Mouse (Mus musculus): ENCODE measurements around the gene Furin. TPM values are rescaled to one million over a fixed set of nuclear protein-coding genes. Genes with fewer than 3 reads are reported as not detected.

The Furin gene
- polyA plus RNA-seq, 1 experiment = 35.7 TPM

- no peak for TF ChIP-seq CTCF (IDR thresholded peaks at IDR 0.05; ENCODE audit: extremely low read depth, insufficient read depth, insufficient read length, insufficient replicate concordance)
- no peak for TF ChIP-seq POLR2A (IDR thresholded peaks at IDR 0.05; ENCODE audit: low read depth, low read length)
- H3K4me1 ChIP-seq (ENCODE audit: control insufficient read depth, insufficient read depth, insufficient read length) = no peaks in the 10 kb centered on the region
- no peaks in the 10 kb centered on the region for H3K27me3 ChIP-seq (ENCODE audit: control insufficient read depth, insufficient read depth, low read length)
- H3K27ac ChIP-seq (ENCODE audit: insufficient read depth, low read length) = no peak overlapping the region
- WGBS = 93% methylated on average over 12 of the region's 12 CpGs
- no peaks in the 10 kb centered on the region for H3K36me3 ChIP-seq (ENCODE audit: control insufficient read depth, insufficient read depth, low read length)
- no peak overlapping the region for H3K4me3 ChIP-seq (ENCODE audit: extremely low read depth, insufficient read depth, insufficient read length)
- no peak for DNase-seq (ENCODE audit: low read depth in 1 of 2, low spot score in 2 of 2)
Measured at GRCm38 (mm10) chr7:80429661-80430060, 24.4 kb upstream of the Furin start.

GRCm38 (mm10) chr7:80427730-80428129, 22.5 kb upstream of the Furin start:
- Histone ChIP-seq H3K4me3 (ENCODE audit: extremely low read depth, insufficient read depth, insufficient read length) (no peak overlapping the region), H3K4me1 (ENCODE audit: control insufficient read depth, insufficient read depth, insufficient read length) (no peaks in the 10 kb centered on the region), H3K27me3 (ENCODE audit: control insufficient read depth, insufficient read depth, low read length) (no peaks in the 10 kb centered on the region), H3K36me3 (ENCODE audit: control insufficient read depth, insufficient read depth, low read length) (no peaks in the 10 kb centered on the region), H3K27ac (ENCODE audit: insufficient read depth, low read length) (no peak overlapping the region)
- TF ChIP-seq CTCF (IDR thresholded peaks at IDR 0.05; ENCODE audit: extremely low read depth, insufficient read depth, insufficient read length, insufficient replicate concordance) (no peak), POLR2A (IDR thresholded peaks at IDR 0.05; ENCODE audit: low read depth, low read length) (no peak)
- WGBS = 53% methylated on average over 5 of the region's 5 CpGs
- DNase-seq (ENCODE audit: low read depth in 1 of 2, low spot score in 2 of 2) = no peak

GRCm38 (mm10) chr7:80426363-80426762, 21.1 kb upstream of the Furin start:
- Histone ChIP-seq H3K36me3 (ENCODE audit: control insufficient read depth, insufficient read depth, low read length) (no peaks in the 10 kb centered on the region), H3K27me3 (ENCODE audit: control insufficient read depth, insufficient read depth, low read length) (no peaks in the 10 kb centered on the region), H3K4me1 (ENCODE audit: control insufficient read depth, insufficient read depth, insufficient read length) (no peaks in the 10 kb centered on the region), H3K27ac (ENCODE audit: insufficient read depth, low read length) (peak overlapping the region; percentile 40; the same call in 1 of the 2 replicates), H3K4me3 (ENCODE audit: extremely low read depth, insufficient read depth, insufficient read length) (no peak overlapping the region)
- TF ChIP-seq CTCF (IDR thresholded peaks at IDR 0.05; ENCODE audit: extremely low read depth, insufficient read depth, insufficient read length, insufficient replicate concordance) (no peak), POLR2A (IDR thresholded peaks at IDR 0.05; ENCODE audit: low read depth, low read length) (no peak)
- no peak for DNase-seq (ENCODE audit: low read depth in 1 of 2, low spot score in 2 of 2)
- 31% methylated on average over 7 of the region's 7 CpGs for WGBS

DNA sequence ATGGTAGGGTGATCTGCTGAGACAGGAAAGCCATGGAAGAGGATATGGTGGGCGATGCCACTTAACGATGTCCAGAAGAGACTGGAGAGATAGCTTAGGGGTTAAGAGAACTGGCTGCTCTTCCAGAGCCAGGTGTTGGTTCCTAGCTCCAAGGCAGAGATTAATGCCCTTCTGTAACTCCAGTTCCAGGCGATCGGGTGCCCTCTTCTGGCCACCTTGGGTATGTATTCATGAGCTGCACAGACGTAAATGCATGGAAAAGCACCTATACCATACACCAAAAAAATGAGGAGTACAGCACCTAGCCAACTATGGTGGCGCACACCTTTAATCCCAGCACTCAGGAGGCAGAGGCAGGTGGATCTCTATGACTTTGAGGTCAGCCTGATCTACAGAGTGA, 19.5 kb upstream of the Furin start:
- no peak overlapping the region for H3K4me3 ChIP-seq (ENCODE audit: extremely low read depth, insufficient read depth, insufficient read length)
- no peak for DNase-seq (ENCODE audit: low read depth in 1 of 2, low spot score in 2 of 2)
- H3K36me3 ChIP-seq (ENCODE audit: control insufficient read depth, insufficient read depth, low read length) = no peaks in the 10 kb centered on the region
- TF ChIP-seq POLR2A (IDR thresholded peaks at IDR 0.05; ENCODE audit: low read depth, low read length) (no peak), CTCF (IDR thresholded peaks at IDR 0.05; ENCODE audit: extremely low read depth, insufficient read depth, insufficient read length, insufficient replicate concordance) (no peak)
- 88% methylated on average over 6 of the region's 6 CpGs for WGBS
- H3K27ac ChIP-seq (ENCODE audit: insufficient read depth, low read length) = no peak overlapping the region
- no peaks in the 10 kb centered on the region for H3K4me1 ChIP-seq (ENCODE audit: control insufficient read depth, insufficient read depth, insufficient read length)
- H3K27me3 ChIP-seq (ENCODE audit: control insufficient read depth, insufficient read depth, low read length) = no peaks in the 10 kb centered on the region

- 45% methylated on average over 20 of the region's 20 CpGs for WGBS
- DNase-seq (ENCODE audit: low read depth in 1 of 2, low spot score in 2 of 2) = no peak
- H3K36me3 ChIP-seq (ENCODE audit: control insufficient read depth, insufficient read depth, low read length) = no peaks in the 10 kb centered on the region
- no peaks in the 10 kb centered on the region for H3K4me1 ChIP-seq (ENCODE audit: control insufficient read depth, insufficient read depth, insufficient read length)
- no peaks in the 10 kb centered on the region for H3K27me3 ChIP-seq (ENCODE audit: control insufficient read depth, insufficient read depth, low read length)
- no peak overlapping the region for H3K27ac ChIP-seq (ENCODE audit: insufficient read depth, low read length)
- TF ChIP-seq POLR2A (IDR thresholded peaks at IDR 0.05; ENCODE audit: low read depth, low read length) (no peak), CTCF (IDR thresholded peaks at IDR 0.05; ENCODE audit: extremely low read depth, insufficient read depth, insufficient read length, insufficient replicate concordance) (no peak)
- H3K4me3 ChIP-seq (ENCODE audit: extremely low read depth, insufficient read depth, insufficient read length) = no peak overlapping the region
Measured at GRCm38 (mm10) chr7:80422759-80423480, 17.7 kb upstream of the Furin start.

DNA sequence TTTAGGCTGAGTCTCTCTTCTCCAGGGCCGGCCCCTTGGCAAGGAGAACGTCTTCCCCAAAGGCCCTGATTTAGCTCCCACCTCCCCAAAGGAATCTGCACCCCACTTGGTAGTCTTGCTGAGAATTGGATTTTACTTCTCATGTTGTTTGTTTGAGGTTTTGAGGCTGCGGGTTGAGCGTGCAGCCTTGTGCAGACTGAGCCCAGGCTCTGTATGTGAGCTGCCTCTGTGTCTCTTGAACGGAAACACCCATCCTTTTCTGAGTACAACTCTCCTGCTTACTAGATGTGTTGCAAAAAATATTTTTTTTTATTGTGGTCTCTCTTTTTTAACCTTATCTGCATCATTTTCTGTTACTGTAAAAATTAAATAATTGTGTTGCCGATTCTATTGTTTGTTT, 16.3 kb upstream of the Furin start:
- TF ChIP-seq POLR2A (IDR thresholded peaks at IDR 0.05; ENCODE audit: low read depth, low read length) (no peak), CTCF (IDR thresholded peaks at IDR 0.05; ENCODE audit: extremely low read depth, insufficient read depth, insufficient read length, insufficient replicate concordance) (no peak)
- H3K27ac ChIP-seq (ENCODE audit: insufficient read depth, low read length) = no peak overlapping the region
- WGBS = 88% methylated on average over 6 of the region's 6 CpGs
- DNase-seq (ENCODE audit: low read depth in 1 of 2, low spot score in 2 of 2) = no peak
- no peak overlapping the region for H3K4me3 ChIP-seq (ENCODE audit: extremely low read depth, insufficient read depth, insufficient read length)
- no peaks in the 10 kb centered on the region for H3K4me1 ChIP-seq (ENCODE audit: control insufficient read depth, insufficient read depth, insufficient read length)
- H3K36me3 ChIP-seq (ENCODE audit: control insufficient read depth, insufficient read depth, low read length) = no peaks in the 10 kb centered on the region
- H3K27me3 ChIP-seq (ENCODE audit: control insufficient read depth, insufficient read depth, low read length) = no peaks in the 10 kb centered on the region

GRCm38 (mm10) chr7:80420586-80420985, 15.3 kb upstream of the Furin start:
- no peak overlapping the region for H3K27ac ChIP-seq (ENCODE audit: insufficient read depth, low read length)
- H3K36me3 ChIP-seq (ENCODE audit: control insufficient read depth, insufficient read depth, low read length) = no peaks in the 10 kb centered on the region
- H3K4me3 ChIP-seq (ENCODE audit: extremely low read depth, insufficient read depth, insufficient read length) = no peak overlapping the region
- TF ChIP-seq POLR2A (IDR thresholded peaks at IDR 0.05; ENCODE audit: low read depth, low read length) = no peak
- TF ChIP-seq CTCF (IDR thresholded peaks at IDR 0.05; ENCODE audit: extremely low read depth, insufficient read depth, insufficient read length, insufficient replicate concordance) = no peak
- 89% methylated on average over 4 of the region's 4 CpGs for WGBS
- DNase-seq (ENCODE audit: low read depth in 1 of 2, low spot score in 2 of 2) = no peak
- H3K4me1 ChIP-seq (ENCODE audit: control insufficient read depth, insufficient read depth, insufficient read length) = no peaks in the 10 kb centered on the region
- no peaks in the 10 kb centered on the region for H3K27me3 ChIP-seq (ENCODE audit: control insufficient read depth, insufficient read depth, low read length)
